Mouse (Mus musculus): ENCODE data around the gene Rae1. TPM values are rescaled to one million over a fixed set of nuclear protein-coding genes. Genes with fewer than 3 reads are reported as not detected.

The Rae1 gene
- 63.2 and 64.8 TPM in 2 replicates for polyA plus RNA-seq (2015; fragmentation: Nextera tagmentation; extraction: Ambion mirVana)

DNA sequence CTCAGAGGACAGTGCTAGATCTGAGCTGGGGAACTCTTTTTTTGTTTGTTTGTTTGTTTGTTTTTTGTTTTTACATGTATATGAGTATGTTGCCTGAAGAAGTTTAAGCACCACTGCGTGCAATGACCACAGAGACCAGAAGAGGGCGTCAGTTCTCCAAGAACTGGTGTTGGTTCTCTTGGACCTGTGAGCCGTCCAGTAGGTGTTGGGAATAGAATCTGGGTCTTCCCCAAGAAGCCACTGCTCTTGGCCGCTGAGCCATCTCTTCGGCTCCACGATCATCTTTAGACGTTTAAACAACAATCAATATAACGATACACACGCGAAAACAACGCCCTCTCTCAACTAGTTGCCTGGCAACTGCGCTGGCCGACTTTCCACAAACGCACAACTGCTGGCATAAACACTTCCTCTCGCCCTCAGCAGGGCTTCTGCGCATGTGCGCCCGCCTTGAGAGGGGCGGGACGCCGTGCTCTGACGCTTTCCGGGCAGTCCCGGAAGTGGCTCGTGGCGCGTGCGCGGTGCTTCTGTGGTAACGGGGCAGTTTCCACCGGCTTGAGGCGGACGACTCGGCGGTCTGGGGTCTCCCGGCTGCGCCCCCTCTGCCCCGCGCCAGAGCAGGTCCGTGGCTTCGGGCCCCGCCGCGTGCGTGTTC, at the start of gene Rae1:
Rae1 (plus strand) TSS at position 488 of the 655 bp plus-strand sequence.

DNA sequence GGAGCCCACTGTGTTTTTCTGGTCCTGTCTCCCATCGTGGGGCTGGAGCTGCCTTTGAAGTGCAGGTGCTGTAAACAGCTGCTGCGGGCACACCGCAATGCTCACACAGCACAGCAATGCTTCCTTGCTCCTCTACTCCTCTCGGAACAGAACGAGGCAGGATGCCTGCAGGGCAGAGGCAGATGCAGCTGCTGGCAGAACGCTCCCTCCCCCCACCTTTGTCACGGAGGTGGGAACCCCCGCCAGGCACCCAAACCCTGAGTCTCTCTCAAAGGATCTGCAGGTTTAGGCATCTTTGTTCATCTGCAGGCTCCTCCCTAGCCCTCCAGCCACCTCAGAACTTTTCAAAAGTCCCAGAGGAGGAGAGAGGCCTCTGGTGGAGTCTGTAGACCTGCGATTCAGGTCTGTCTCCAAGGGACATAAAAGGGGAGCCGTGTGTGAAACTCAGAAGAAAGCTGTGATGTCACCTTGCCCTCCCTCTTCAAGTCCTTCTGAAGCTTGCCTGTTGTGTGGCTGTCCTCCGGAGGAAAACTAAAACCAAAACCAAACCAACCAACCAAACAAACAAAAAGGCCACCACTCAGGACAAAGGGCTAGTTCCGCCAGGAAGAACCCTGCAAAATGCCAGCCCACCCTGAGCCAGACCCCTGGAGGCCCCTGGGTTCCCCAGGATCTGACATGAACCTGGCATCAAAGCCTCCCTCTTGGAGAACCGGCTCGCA, 22.3 kb upstream of the Rae1 start, which contains the start of gene Spo11:
Spo11 (plus strand) TSS at position 292 of the 722 bp plus-strand sequence.

DNA sequence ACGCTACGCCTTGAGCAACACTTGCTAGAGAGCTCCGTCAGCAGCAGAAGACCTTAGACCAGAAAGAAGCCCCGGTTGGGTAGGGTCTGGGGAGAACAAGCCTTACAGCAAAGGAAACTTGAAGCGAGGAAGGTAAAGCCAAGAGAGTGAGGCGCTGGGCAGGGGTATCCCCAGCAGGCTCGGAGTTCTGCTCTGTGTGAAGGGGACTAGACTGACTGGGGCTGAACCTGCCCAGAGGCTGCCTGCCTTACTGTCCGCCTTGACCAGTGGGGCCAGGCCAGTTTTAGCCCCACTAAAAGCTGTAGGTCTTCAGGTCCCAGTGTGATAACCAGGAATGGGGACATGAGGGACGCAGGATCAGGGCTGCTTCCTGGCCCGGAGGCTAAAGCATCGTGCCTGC, 20.5 kb downstream of the Rae1 start, which contains the start of gene Rbm38:
Rbm38 (plus strand) TSS at position 69 of the 400 bp plus-strand sequence.

Other genes starting within 250 kb of the Rae1 start
- gene Bmp7, start 59.8 kb upstream of the Rae1 start, polyA plus RNA-seq (2015; fragmentation: Nextera tagmentation; extraction: Ambion mirVana): 1.5 and 2.8 TPM in 2 replicates
- gene Spo11, start 22.4 kb upstream of the Rae1 start, polyA plus RNA-seq (2015; fragmentation: Nextera tagmentation; extraction: Ambion mirVana): 0.06 and 0.18 TPM in 2 replicates
- gene Rbm38, start 20.4 kb downstream of the Rae1 start, polyA plus RNA-seq (2015; fragmentation: Nextera tagmentation; extraction: Ambion mirVana): 147 and 161 TPM in 2 replicates
- 0.21 and 0.22 TPM in 2 replicates for gene Ctcfl, start 119.4 kb downstream of the Rae1 start, polyA plus RNA-seq (2015; fragmentation: Nextera tagmentation; extraction: Ambion mirVana)
- 5.9 and 106 TPM in 2 replicates for gene Pck1, start 152.9 kb downstream of the Rae1 start, polyA plus RNA-seq (2015; fragmentation: Nextera tagmentation; extraction: Ambion mirVana)
- gene Zbp1, start 218.8 kb downstream of the Rae1 start, polyA plus RNA-seq (2015; fragmentation: Nextera tagmentation; extraction: Ambion mirVana): 2.3 and 2.4 TPM in 2 replicates